Mouse (Mus musculus): ENCODE results near the gene Vmn1r65.

GRCm38 (mm10) chr7:6010910-6011309, at the start of gene Vmn1r65:
- no peak for TF ChIP-seq CTCF (IDR thresholded peaks at IDR 0.05; ENCODE audit: borderline replicate concordance, extremely low read depth, insufficient read depth, insufficient read length)
- no peak for TF ChIP-seq POLR2A (IDR thresholded peaks at IDR 0.05; ENCODE audit: borderline replicate concordance, extremely low read depth, insufficient read depth, insufficient read length, poor library complexity, severe bottlenecking)

Measured in brain, embryonic 14.5 days (tissue).